Mouse (Mus musculus): ENCODE measurements around the gene Slc1a1. TPM values are rescaled to one million over a fixed set of nuclear protein-coding genes. Genes with fewer than 3 reads are reported as not detected.
A peak's percentile ranks its signal among the peaks of the same experiment; 100 is the strongest.

Slc1a1 gene
- polyA plus RNA-seq, 1 experiment from 2014 or later: 53.7 TPM

DNA sequence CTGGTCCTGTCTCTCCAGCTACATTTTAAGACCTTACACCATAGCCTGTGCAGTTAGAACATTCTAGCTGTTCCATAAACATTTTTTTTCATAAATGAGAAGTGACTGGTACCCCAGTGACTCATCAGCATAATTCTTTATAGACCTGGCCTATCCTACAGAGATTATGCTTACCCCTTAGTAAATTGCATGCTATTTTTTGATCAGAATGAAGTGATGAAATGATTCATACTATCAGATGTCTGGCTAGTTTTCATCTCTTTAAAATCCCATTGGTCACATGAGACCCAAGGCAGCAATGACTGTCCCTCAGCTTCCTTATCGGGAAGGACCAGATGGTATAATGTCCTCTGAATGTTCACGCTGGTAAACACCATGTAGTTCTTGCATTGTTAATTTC is 65.9 kb downstream of the Slc1a1 start:
- Histone ChIP-seq H3K27me3 (replicated peaks; ENCODE audit: control insufficient read depth, insufficient read depth, low read length) (no peaks in the 10 kb centered on the region), H3K9me3 (ENCODE audit: control insufficient read depth, low read length) (no peaks in the 10 kb centered on the region), H3K4me3 (ENCODE audit: low read length) (no peak overlapping the region), H3K9ac (ENCODE audit: low read depth, low read length) (no peak overlapping the region), H3K27ac (ENCODE audit: low read depth, low read length) (no peak overlapping the region), H3K4me1 (ENCODE audit: control insufficient read depth, insufficient read depth, low read depth, low read length) (no peaks in the 10 kb centered on the region), H3K36me3 (ENCODE audit: control insufficient read depth, insufficient read depth, low read length) (0 out of 2 replicates have a peak, but pooled peaks cover 5% of the 10 kb centered on the region), H3K4me2 (ENCODE audit: low read length) (no peak overlapping the region)
- WGBS: 92% methylated on average over 2 of the region's 2 CpGs
- no peak for ATAC-seq

DNA sequence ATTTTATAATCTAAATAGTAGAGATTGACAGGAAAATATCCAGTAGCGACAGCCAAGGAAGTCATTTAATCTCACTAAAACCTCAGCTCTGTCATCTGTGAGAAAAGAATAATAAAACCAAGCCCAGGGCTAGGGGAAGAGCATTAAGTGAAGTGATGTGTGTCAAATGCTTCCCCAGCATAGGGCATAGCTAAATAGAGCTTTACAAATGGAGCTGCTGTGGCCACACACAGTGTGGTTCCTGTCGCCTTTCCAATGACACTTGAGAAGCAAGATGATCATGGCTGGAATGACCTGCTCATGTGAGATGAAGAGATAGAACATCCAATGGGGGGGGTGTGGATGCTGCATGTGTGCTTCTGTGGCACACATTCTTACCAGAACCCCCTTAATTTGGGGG is 67.3 kb downstream of the Slc1a1 start:
- Histone ChIP-seq H3K9me3 (ENCODE audit: control insufficient read depth, low read length) (no peaks in the 10 kb centered on the region), H3K36me3 (ENCODE audit: control insufficient read depth, insufficient read depth, low read length) (peaks cover 11% of the 10 kb centered on the region; the same call in 1 of the 2 replicates), H3K27ac (ENCODE audit: low read depth, low read length) (no peak overlapping the region), H3K9ac (ENCODE audit: low read depth, low read length) (no peak overlapping the region), H3K4me1 (ENCODE audit: control insufficient read depth, insufficient read depth, low read depth, low read length) (no peaks in the 10 kb centered on the region), H3K4me3 (ENCODE audit: low read length) (no peak overlapping the region), H3K27me3 (replicated peaks; ENCODE audit: control insufficient read depth, insufficient read depth, low read length) (no peaks in the 10 kb centered on the region), H3K4me2 (ENCODE audit: low read length) (no peak overlapping the region)
- ATAC-seq: peak; percentile 30; the same call in 1 of the 2 replicates
- 46% methylated on average over 2 of the region's 2 CpGs for WGBS

DNA sequence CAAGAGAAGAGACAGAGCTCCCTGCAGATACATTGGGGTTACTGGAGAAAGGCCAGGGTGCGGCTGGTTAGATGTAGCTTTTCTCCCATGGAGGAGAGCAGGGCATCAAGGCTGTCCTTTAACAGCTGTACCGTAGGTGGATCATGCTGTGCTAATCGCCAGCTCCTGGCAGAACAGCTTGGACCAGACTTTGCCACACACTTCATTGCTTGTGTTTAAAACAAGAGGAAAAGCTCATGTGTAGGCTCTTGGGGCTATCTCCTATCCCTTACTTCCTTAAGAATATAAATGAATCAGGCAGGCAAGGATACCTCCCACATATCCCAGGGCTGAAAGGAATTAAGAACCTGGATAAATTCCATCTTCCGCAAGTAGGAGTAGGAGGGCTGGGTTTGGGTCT is 68.0 kb downstream of the Slc1a1 start:
- Histone ChIP-seq H3K4me3 (ENCODE audit: low read length) (no peak overlapping the region), H3K27ac (ENCODE audit: low read depth, low read length) (no peak overlapping the region)
- no peak for ATAC-seq

DNA sequence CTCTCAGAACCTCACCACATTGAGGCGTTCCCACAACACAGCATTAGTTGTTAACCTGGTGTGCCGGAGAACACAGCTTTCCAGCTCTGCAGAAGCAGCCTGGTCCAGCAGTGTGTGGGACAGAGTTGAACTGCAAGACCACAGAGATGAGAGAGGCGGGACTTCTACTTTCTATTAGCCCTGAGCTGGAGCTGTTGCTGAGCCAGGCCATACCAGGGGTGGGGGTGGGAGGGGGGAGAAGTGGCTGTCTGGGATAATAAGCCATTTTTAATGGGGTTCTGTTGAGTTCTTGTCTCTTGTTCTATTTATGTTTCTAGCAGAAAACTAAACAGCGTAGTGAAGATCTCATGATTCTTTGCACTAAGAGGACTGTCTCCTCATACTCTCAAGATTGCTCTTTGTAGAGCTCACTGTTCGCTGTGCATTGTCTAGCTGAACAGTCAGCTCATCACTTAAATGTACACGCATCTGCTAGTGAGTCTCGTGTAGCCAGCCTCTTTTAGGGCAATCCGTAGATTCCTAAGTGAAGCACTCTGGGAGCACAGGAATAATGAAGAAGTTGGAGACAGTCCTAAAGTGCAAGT is 68.8 kb downstream of the Slc1a1 start:
- H3K27me3 ChIP-seq (replicated peaks; ENCODE audit: control insufficient read depth, insufficient read depth, low read length): no peaks in the 10 kb centered on the region
- 86% methylated on average over 8 of the region's 8 CpGs for WGBS

More for the DNA sequence above, 68.0 kb downstream of the Slc1a1 start:
- no peaks in the 10 kb centered on the region for H3K27me3 ChIP-seq (replicated peaks; ENCODE audit: control insufficient read depth, insufficient read depth, low read length)
- no peak overlapping the region for H3K4me2 ChIP-seq (ENCODE audit: low read length)
- no peak overlapping the region for H3K9ac ChIP-seq (ENCODE audit: low read depth, low read length)
- WGBS: 72% methylated on average over 4 of the region's 4 CpGs
- no peaks in the 10 kb centered on the region for H3K9me3 ChIP-seq (ENCODE audit: control insufficient read depth, low read length)
- no peaks in the 10 kb centered on the region for H3K4me1 ChIP-seq (ENCODE audit: control insufficient read depth, insufficient read depth, low read depth, low read length)
- H3K36me3 ChIP-seq (ENCODE audit: control insufficient read depth, insufficient read depth, low read length): peaks cover 11% of the 10 kb centered on the region; the same call in 1 of the 2 replicates

GRCm38 (mm10) chr19:28908186-28908585 is 73.3 kb downstream of the Slc1a1 start:
- Histone ChIP-seq H3K27ac (ENCODE audit: low read depth, low read length) (no peak overlapping the region), H3K9ac (ENCODE audit: low read depth, low read length) (no peak overlapping the region), H3K4me1 (ENCODE audit: control insufficient read depth, insufficient read depth, low read depth, low read length) (no peaks in the 10 kb centered on the region), H3K9me3 (ENCODE audit: control insufficient read depth, low read length) (no peaks in the 10 kb centered on the region), H3K36me3 (ENCODE audit: control insufficient read depth, insufficient read depth, low read length) (peaks cover 14% of the 10 kb centered on the region; the same call in 1 of the 2 replicates), H3K27me3 (replicated peaks; ENCODE audit: control insufficient read depth, insufficient read depth, low read length) (no peaks in the 10 kb centered on the region), H3K4me3 (ENCODE audit: low read length) (no peak overlapping the region), H3K4me2 (ENCODE audit: low read length) (no peak overlapping the region)
- ATAC-seq: no peak
- 68% methylated on average over 4 of the region's 4 CpGs for WGBS

More for the DNA sequence above, 68.8 kb downstream of the Slc1a1 start:
- H3K4me1 ChIP-seq (ENCODE audit: control insufficient read depth, insufficient read depth, low read depth, low read length): no peaks in the 10 kb centered on the region
- H3K4me2 ChIP-seq (ENCODE audit: low read length): no peak overlapping the region
- no peak overlapping the region for H3K4me3 ChIP-seq (ENCODE audit: low read length)
- H3K9me3 ChIP-seq (ENCODE audit: control insufficient read depth, low read length): no peaks in the 10 kb centered on the region
- ATAC-seq: no peak
- H3K27ac ChIP-seq (ENCODE audit: low read depth, low read length): no peak overlapping the region
- H3K9ac ChIP-seq (ENCODE audit: low read depth, low read length): no peak overlapping the region
- H3K36me3 ChIP-seq (ENCODE audit: control insufficient read depth, insufficient read depth, low read length): peaks cover 11% of the 10 kb centered on the region; the same call in 1 of the 2 replicates

DNA sequence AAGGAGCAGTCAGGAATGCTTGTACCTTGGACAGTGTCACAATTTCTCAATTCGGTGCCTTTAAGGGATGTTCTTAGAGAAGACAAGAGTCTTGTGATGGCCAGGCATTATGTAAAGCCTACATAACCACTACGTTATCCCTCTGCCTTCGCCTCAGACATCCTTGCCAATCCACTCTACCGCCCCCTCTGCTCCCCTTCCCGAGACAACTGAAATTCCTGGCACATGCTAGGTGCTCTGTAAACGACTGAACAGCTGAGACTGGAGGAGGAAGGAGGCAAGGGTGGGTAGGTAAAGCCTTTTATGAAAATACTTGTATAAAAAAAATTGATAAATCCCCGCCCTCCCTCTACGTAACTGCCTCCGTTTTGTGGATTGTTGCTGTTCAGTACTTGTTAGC is 73.8 kb downstream of the Slc1a1 start:
- Histone ChIP-seq H3K9me3 (ENCODE audit: control insufficient read depth, low read length) (no peaks in the 10 kb centered on the region), H3K27ac (ENCODE audit: low read depth, low read length) (no peak overlapping the region), H3K9ac (ENCODE audit: low read depth, low read length) (no peak overlapping the region), H3K4me2 (ENCODE audit: low read length) (no peak overlapping the region), H3K4me1 (ENCODE audit: control insufficient read depth, insufficient read depth, low read depth, low read length) (no peaks in the 10 kb centered on the region), H3K27me3 (replicated peaks; ENCODE audit: control insufficient read depth, insufficient read depth, low read length) (no peaks in the 10 kb centered on the region), H3K36me3 (ENCODE audit: control insufficient read depth, insufficient read depth, low read length) (peaks cover 19% of the 10 kb centered on the region), H3K4me3 (ENCODE audit: low read length) (no peak overlapping the region)
- no peak for ATAC-seq
- 85% methylated on average over 9 of the region's 9 CpGs for WGBS

DNA sequence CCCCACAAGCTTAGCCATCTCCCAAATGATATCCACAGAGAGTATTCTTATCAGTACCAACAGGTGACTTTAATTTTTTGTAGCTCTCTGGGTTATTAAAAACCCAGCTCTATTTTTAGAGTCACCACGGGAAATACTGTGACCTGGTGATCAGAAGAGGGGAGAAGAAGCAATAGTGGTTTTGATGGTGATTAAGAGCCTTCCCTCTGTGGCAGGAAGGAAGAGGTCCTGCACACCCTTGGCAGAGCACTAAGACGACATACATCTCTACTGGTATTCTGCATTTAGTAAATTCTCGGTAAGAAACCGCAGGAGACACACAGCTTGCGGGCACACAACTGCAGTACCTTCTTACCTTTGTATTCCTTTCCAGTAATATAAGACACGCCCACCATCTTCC is 79.7 kb downstream of the Slc1a1 start:
- no peak overlapping the region for H3K4me3 ChIP-seq (ENCODE audit: low read length)
- no peaks in the 10 kb centered on the region for H3K27me3 ChIP-seq (replicated peaks; ENCODE audit: control insufficient read depth, insufficient read depth, low read length)
- WGBS: 82% methylated on average over 6 of the region's 6 CpGs
- no peaks in the 10 kb centered on the region for H3K9me3 ChIP-seq (ENCODE audit: control insufficient read depth, low read length)
- no peak overlapping the region for H3K27ac ChIP-seq (ENCODE audit: low read depth, low read length)
- H3K9ac ChIP-seq (ENCODE audit: low read depth, low read length): no peak overlapping the region
- H3K4me2 ChIP-seq (ENCODE audit: low read length): no peak overlapping the region
- H3K36me3 ChIP-seq (ENCODE audit: control insufficient read depth, insufficient read depth, low read length): peaks cover 7% of the 10 kb centered on the region
- ATAC-seq: no peak
- H3K4me1 ChIP-seq (ENCODE audit: control insufficient read depth, insufficient read depth, low read depth, low read length): no peaks in the 10 kb centered on the region

DNA sequence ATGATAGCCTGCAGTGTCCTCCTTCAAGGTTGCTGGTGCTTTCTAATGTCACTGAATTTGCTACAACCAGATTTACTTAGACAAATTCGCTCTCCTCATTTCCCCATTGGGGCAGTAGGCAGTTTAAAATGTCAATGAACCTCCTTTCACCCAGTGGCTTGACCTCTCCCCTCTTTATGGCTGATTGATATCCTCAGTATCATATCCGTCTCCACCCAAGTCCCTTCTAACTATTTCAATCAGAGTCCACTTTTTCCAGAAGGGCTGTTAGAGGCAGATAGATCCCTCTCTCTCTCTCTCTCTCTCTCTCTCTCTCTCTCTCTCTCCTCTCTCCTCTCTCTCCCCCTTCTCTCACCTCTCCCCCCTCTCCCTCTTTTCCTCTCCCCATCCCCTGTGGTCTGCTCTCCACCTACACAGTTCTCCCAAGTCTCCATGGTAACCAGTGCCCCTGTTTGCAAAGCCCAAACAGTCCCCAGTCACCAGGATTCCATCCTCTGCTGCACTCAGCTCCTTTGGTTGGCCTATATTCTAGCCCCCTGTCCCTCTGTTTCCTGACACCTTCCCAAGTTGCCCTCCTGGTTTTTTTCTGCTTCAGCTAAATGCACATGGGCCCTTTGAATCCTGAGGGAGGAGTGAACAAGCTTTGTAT is 80.9 kb downstream of the Slc1a1 start:
- Histone ChIP-seq H3K4me2 (ENCODE audit: low read length) (no peak overlapping the region), H3K27ac (ENCODE audit: low read depth, low read length) (no peak overlapping the region), H3K4me1 (ENCODE audit: control insufficient read depth, insufficient read depth, low read depth, low read length) (no peaks in the 10 kb centered on the region), H3K4me3 (ENCODE audit: low read length) (no peak overlapping the region), H3K9me3 (ENCODE audit: control insufficient read depth, low read length) (no peaks in the 10 kb centered on the region), H3K9ac (ENCODE audit: low read depth, low read length) (no peak overlapping the region), H3K27me3 (replicated peaks; ENCODE audit: control insufficient read depth, insufficient read depth, low read length) (no peaks in the 10 kb centered on the region), H3K36me3 (ENCODE audit: control insufficient read depth, insufficient read depth, low read length) (peaks cover 7% of the 10 kb centered on the region)
- ATAC-seq: peak; percentile 67; the same call in 1 of the 2 replicates
- WGBS: 61% methylated on average over 2 of the region's 2 CpGs

DNA sequence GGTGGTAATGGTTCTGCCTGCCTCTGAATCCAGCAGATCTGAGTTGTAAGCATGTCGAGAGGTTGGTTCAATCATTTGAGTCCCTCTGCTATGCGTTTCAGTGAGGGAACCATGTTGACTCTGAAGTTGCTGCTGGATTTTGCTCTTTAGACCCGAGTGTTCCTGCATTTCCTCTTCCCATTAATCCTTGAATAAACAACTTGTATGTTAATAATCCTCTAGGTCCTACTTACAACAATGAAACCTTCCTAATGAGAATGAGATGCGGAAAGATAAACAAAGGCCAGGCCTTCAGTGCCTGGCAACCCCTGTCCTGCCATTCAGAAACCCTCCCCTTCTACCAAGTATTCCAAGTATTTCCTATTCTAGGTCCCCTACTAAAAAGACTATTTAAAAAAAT is 81.6 kb downstream of the Slc1a1 start:
- Histone ChIP-seq H3K9me3 (ENCODE audit: control insufficient read depth, low read length) (no peaks in the 10 kb centered on the region), H3K4me2 (ENCODE audit: low read length) (no peak overlapping the region), H3K9ac (ENCODE audit: low read depth, low read length) (no peak overlapping the region), H3K27me3 (replicated peaks; ENCODE audit: control insufficient read depth, insufficient read depth, low read length) (no peaks in the 10 kb centered on the region), H3K4me1 (ENCODE audit: control insufficient read depth, insufficient read depth, low read depth, low read length) (no peaks in the 10 kb centered on the region), H3K27ac (ENCODE audit: low read depth, low read length) (no peak overlapping the region), H3K4me3 (ENCODE audit: low read length) (no peak overlapping the region), H3K36me3 (ENCODE audit: control insufficient read depth, insufficient read depth, low read length) (peaks cover 7% of the 10 kb centered on the region)
- no peak for ATAC-seq
- WGBS: 64% methylated on average over 4 of the region's 4 CpGs

Measured in hindbrain, embryonic 16.5 days (tissue).